Mouse (Mus musculus): ENCODE data around the gene Igf1r.
A peak's percentile ranks its signal among the peaks of the same experiment; 100 is the strongest.

Igf1r gene

GRCm38 (mm10) chr7:67952777-67953700 is at the start of gene Igf1r:
Gene Igf1r, plus strand, starts transcription at chr7:67952827.
- DNase-seq: peak; percentile 51

GRCm38 (mm10) chr7:67906358-67906757 is 46.3 kb upstream of the Igf1r start:
- no peak for DNase-seq

GRCm38 (mm10) chr7:67907786-67908400 is 44.7 kb upstream of the Igf1r start:
- DNase-seq: no peak

GRCm38 (mm10) chr7:67910528-67910927 is 42.1 kb upstream of the Igf1r start:
- no peak for DNase-seq

GRCm38 (mm10) chr7:67910947-67911346 is 41.7 kb upstream of the Igf1r start:
- DNase-seq: no peak

- DNase-seq: no peak
Measured at GRCm38 (mm10) chr7:67911841-67912240, 40.8 kb upstream of the Igf1r start.

GRCm38 (mm10) chr7:67916960-67917359 is 35.7 kb upstream of the Igf1r start:
- DNase-seq: no peak

- DNase-seq: no peak
Measured at GRCm38 (mm10) chr7:67917753-67918152, 34.9 kb upstream of the Igf1r start.

GRCm38 (mm10) chr7:67919467-67919866 is 33.2 kb upstream of the Igf1r start:
- no peak for DNase-seq

- DNase-seq: no peak
Measured at GRCm38 (mm10) chr7:67924215-67924614, 28.4 kb upstream of the Igf1r start.

GRCm38 (mm10) chr7:67930132-67930531 is 22.5 kb upstream of the Igf1r start:
- DNase-seq: no peak

- DNase-seq: no peak
Measured at GRCm38 (mm10) chr7:67936801-67937200, 15.8 kb upstream of the Igf1r start.

- DNase-seq: no peak
Measured at GRCm38 (mm10) chr7:67943805-67944204, 8.8 kb upstream of the Igf1r start.

GRCm38 (mm10) chr7:67946901-67947300 is 5.7 kb upstream of the Igf1r start:
- DNase-seq: no peak

GRCm38 (mm10) chr7:67950346-67950814 is 2.2 kb upstream of the Igf1r start:
- DNase-seq: no peak

- DNase-seq: peak; percentile 83
Measured at GRCm38 (mm10) chr7:67950815-67951531, 1.7 kb upstream of the Igf1r start.

- DNase-seq: peak; percentile 96
Measured at GRCm38 (mm10) chr7:67951532-67952035, 1.0 kb upstream of the Igf1r start.

- peak; percentile 81 for DNase-seq
Measured at GRCm38 (mm10) chr7:67952036-67952681, 468 bp upstream of the Igf1r start.

- no peak for DNase-seq
Measured at GRCm38 (mm10) chr7:67953764-67954242, 1.2 kb downstream of the Igf1r start.

- DNase-seq: no peak
Measured at GRCm38 (mm10) chr7:67954591-67955185, 2.1 kb downstream of the Igf1r start.

- no peak for DNase-seq
Measured at GRCm38 (mm10) chr7:67955276-67955675, 2.6 kb downstream of the Igf1r start.

- DNase-seq: no peak
Measured at GRCm38 (mm10) chr7:67957376-67957775, 4.7 kb downstream of the Igf1r start.
